Mouse (Mus musculus) cortical plate, adult 2 months (tissue): ENCODE measurements around the gene 9130213A22Rik.

Experiments
- CTCF ChIP-seq: fragments of 200-500 bp; IDR thresholded peaks from 2 replicates; pipeline ENCODE4 v1.5.1; 2011; ENCODE audit warnings: mild to moderate bottlenecking, control low read depth, low read length; ENCODE audit not compliant: insufficient read depth; ENCODE audit errors: extremely low read depth
- POLR2A ChIP-seq: fragments of 200-500 bp; IDR thresholded peaks from 2 replicates; pipeline ENCODE4 v1.6.1; 2011; ENCODE audit warnings: mild to moderate bottlenecking, low read length, control low read depth; ENCODE audit not compliant: insufficient read depth; ENCODE audit errors: extremely low read depth

DNA sequence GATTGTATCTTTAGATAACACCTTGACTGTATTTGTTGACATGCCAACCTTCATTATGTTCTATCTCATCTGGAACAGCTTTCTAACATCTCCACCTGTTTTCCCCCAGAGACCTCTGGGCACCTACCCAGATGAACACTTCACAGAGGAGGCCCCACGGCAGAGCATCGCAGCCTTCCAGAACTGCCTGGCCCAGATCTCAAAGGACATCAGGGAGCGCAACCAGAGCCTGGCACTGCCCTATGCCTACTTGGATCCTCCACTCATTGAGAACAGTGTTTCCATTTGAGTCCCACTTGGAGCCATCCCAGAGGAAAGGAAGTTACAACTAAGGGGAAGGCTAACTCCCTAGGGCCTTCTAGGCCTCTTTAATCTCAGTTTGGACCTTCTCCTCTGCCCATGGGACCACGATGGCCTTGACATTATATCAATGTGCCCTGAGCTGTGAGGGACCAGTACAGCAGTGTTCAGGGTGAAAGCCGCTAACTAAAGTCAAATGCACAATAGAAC lies 26.1 kb upstream of the 9130213A22Rik start:
- TF ChIP-seq CTCF (no peak), POLR2A (no peak)
